Mouse (Mus musculus) intestine, embryonic 15.5 days (tissue): ENCODE measurements around the gene Epb41. TPM values are rescaled to one million over a fixed set of nuclear protein-coding genes. Genes with fewer than 3 reads are reported as not detected.
A peak's percentile ranks its signal among the peaks of the same experiment; 100 is the strongest.

Source experiments
- ATAC-seq: fragments of 200-750 bp; cut with Nextera tagmentation; 2 replicates; pipeline ENCODE4 v1.8.0; 2017; ENCODE audit warnings: moderate TSS enrichment, moderate library complexity
- H3K27ac ChIP-seq: fragments of 300-500 bp; sonication (generic); 2 replicates; pipeline ENCODE4 v1.5.1; 2015; ENCODE audit warnings: mild to moderate bottlenecking, inconsistent platforms
- H3K27me3 ChIP-seq: fragments of 300-500 bp; sonication (generic); replicated peaks from 2 replicates; pipeline ENCODE4 v1.6.1; 2015; ENCODE audit warnings: inconsistent platforms
- H3K36me3 ChIP-seq: fragments of 300-500 bp; sonication (generic); 2 replicates; pipeline ENCODE4 v1.6.1; 2015; ENCODE audit warnings: inconsistent platforms
- H3K4me1 ChIP-seq: fragments of 300-500 bp; sonication (generic); replicated peaks from 2 replicates; pipeline ENCODE4 v1.6.1; 2015; ENCODE audit warnings: inconsistent platforms
- H3K4me2 ChIP-seq: fragments of 300-500 bp; sonication (generic); replicated peaks from 2 replicates; pipeline ENCODE4 v1.6.1; 2015; ENCODE audit warnings: mild to moderate bottlenecking, inconsistent platforms
- H3K4me3 ChIP-seq: fragments of 300-500 bp; sonication (generic); replicated peaks from 2 replicates; pipeline ENCODE4 v1.5.1; 2015; ENCODE audit warnings: inconsistent platforms
- H3K9ac ChIP-seq: fragments of 300-500 bp; sonication (generic); 2 replicates; pipeline ENCODE4 v1.6.1; 2015; ENCODE audit warnings: inconsistent platforms
- H3K9me3 ChIP-seq: fragments of 300-500 bp; sonication (generic); 2 replicates; pipeline ENCODE4 v1.6.1; 2016; ENCODE audit warnings: inconsistent platforms
- WGBS: fragments of 180-500 bp; shearing (Covaris S2); methylation state at CpG from one replicate; pipeline ENCODE4 v1.1.7; 2015; 5-methylcytosine and 5-hydroxymethylcytosine counted together
- polyA plus RNA-seq: library from polyadenylated mRNA; unstranded; fragments of >200 nt; fragmentation: Nextera tagmentation; extraction: Ambion mirVana; gene quantifications from 2 replicates; pipeline ENCODE4 v1.2.1, GENCODE M21; 2015

The Epb41 gene
- polyA plus RNA-seq, 1 experiment from 2014 or later: 54.2 TPM

GRCm38 (mm10) chr4:132072156-132072555, 3.0 kb downstream of the Epb41 start:
- H3K27ac ChIP-seq: no peak overlapping the region
- H3K4me1 ChIP-seq: 0 out of 2 replicates have a peak, but pooled peaks cover 4% of the 10 kb centered on the region
- no peak overlapping the region for H3K9ac ChIP-seq
- no peak for ATAC-seq
- no peaks in the 10 kb centered on the region for H3K36me3 ChIP-seq
- H3K4me2 ChIP-seq: no peak overlapping the region
- no peaks in the 10 kb centered on the region for H3K27me3 ChIP-seq
- WGBS: 79% methylated on average over 3 of the region's 3 CpGs
- H3K4me3 ChIP-seq: no peak overlapping the region
- no peaks in the 10 kb centered on the region for H3K9me3 ChIP-seq

- Histone ChIP-seq H3K9me3 (no peaks in the 10 kb centered on the region), H3K4me2 (no peak overlapping the region), H3K27ac (no peak overlapping the region), H3K4me1 (0 out of 2 replicates have a peak, but pooled peaks cover 4% of the 10 kb centered on the region), H3K9ac (no peak overlapping the region), H3K27me3 (no peaks in the 10 kb centered on the region), H3K36me3 (no peaks in the 10 kb centered on the region), H3K4me3 (no peak overlapping the region)
- WGBS: 96% methylated on average over 2 of the region's 2 CpGs
- no peak for ATAC-seq
Measured at GRCm38 (mm10) chr4:132071674-132072073, 3.4 kb downstream of the Epb41 start.

GRCm38 (mm10) chr4:132067938-132068235, 7.2 kb downstream of the Epb41 start:
- Histone ChIP-seq H3K9ac (no peak overlapping the region), H3K4me2 (no peak overlapping the region), H3K27ac (no peak overlapping the region), H3K4me1 (peaks cover 21% of the 10 kb centered on the region; the same call in 1 of the 2 replicates), H3K36me3 (no peaks in the 10 kb centered on the region), H3K9me3 (no peaks in the 10 kb centered on the region), H3K27me3 (no peaks in the 10 kb centered on the region), H3K4me3 (no peak overlapping the region)
- WGBS: 49% methylated on average over 2 of the region's 2 CpGs
- no peak for ATAC-seq

- no peaks in the 10 kb centered on the region for H3K27me3 ChIP-seq
- H3K4me3 ChIP-seq: no peak overlapping the region
- H3K36me3 ChIP-seq: no peaks in the 10 kb centered on the region
- H3K9ac ChIP-seq: no peak overlapping the region
- H3K4me2 ChIP-seq: no peak overlapping the region
- no peak overlapping the region for H3K27ac ChIP-seq
- 78% methylated on average over 14 of the region's 14 CpGs for WGBS
- H3K4me1 ChIP-seq: peaks cover 21% of the 10 kb centered on the region; the same call in 1 of the 2 replicates
- H3K9me3 ChIP-seq: no peaks in the 10 kb centered on the region
- ATAC-seq: no peak
Measured at GRCm38 (mm10) chr4:132067112-132067937, 7.8 kb downstream of the Epb41 start.

- 68% methylated on average over 10 of the region's 10 CpGs for WGBS
- H3K4me1 ChIP-seq: peaks cover 21% of the 10 kb centered on the region; the same call in 1 of the 2 replicates
- H3K4me3 ChIP-seq: no peak overlapping the region
- H3K4me2 ChIP-seq: no peak overlapping the region
- no peaks in the 10 kb centered on the region for H3K27me3 ChIP-seq
- H3K36me3 ChIP-seq: no peaks in the 10 kb centered on the region
- no peak for ATAC-seq
- H3K9ac ChIP-seq: no peak overlapping the region
- no peak overlapping the region for H3K27ac ChIP-seq
- H3K9me3 ChIP-seq: no peaks in the 10 kb centered on the region
Measured at GRCm38 (mm10) chr4:132066101-132066773, 8.9 kb downstream of the Epb41 start.

- Histone ChIP-seq H3K4me2 (no peak overlapping the region), H3K4me1 (peaks cover 21% of the 10 kb centered on the region; the same call in 1 of the 2 replicates), H3K9me3 (no peaks in the 10 kb centered on the region), H3K9ac (no peak overlapping the region), H3K36me3 (no peaks in the 10 kb centered on the region), H3K27ac (no peak overlapping the region), H3K27me3 (no peaks in the 10 kb centered on the region), H3K4me3 (no peak overlapping the region)
- no peak for ATAC-seq
- WGBS: 79% methylated on average over 3 of the region's 3 CpGs
Measured at GRCm38 (mm10) chr4:132065578-132065977, 9.5 kb downstream of the Epb41 start.

GRCm38 (mm10) chr4:132064550-132064949, 10.6 kb downstream of the Epb41 start:
- 61% methylated on average over 5 of the region's 5 CpGs for WGBS
- Histone ChIP-seq H3K36me3 (no peaks in the 10 kb centered on the region), H3K27me3 (no peaks in the 10 kb centered on the region), H3K4me3 (no peak overlapping the region), H3K9ac (no peak overlapping the region), H3K4me2 (no peak overlapping the region), H3K4me1 (peaks cover 21% of the 10 kb centered on the region; the same call in 1 of the 2 replicates), H3K9me3 (no peaks in the 10 kb centered on the region), H3K27ac (peak overlapping the region; percentile 29; the same call in 1 of the 2 replicates)
- ATAC-seq: peak; percentile 76

- Histone ChIP-seq H3K4me2 (no peak overlapping the region), H3K27ac (no peak overlapping the region; the same call in 1 of the 2 replicates), H3K9ac (no peak overlapping the region), H3K4me3 (no peak overlapping the region), H3K9me3 (no peaks in the 10 kb centered on the region), H3K36me3 (no peaks in the 10 kb centered on the region), H3K27me3 (no peaks in the 10 kb centered on the region), H3K4me1 (peaks cover 21% of the 10 kb centered on the region; the same call in 1 of the 2 replicates)
- ATAC-seq: peak; percentile 52
- 56% methylated on average over 17 of the region's 17 CpGs for WGBS
Measured at GRCm38 (mm10) chr4:132062934-132063884, 11.9 kb downstream of the Epb41 start.

GRCm38 (mm10) chr4:132062289-132062688, 12.8 kb downstream of the Epb41 start:
- no peak overlapping the region for H3K9ac ChIP-seq
- H3K9me3 ChIP-seq: no peaks in the 10 kb centered on the region
- H3K4me2 ChIP-seq: no peak overlapping the region
- no peak for ATAC-seq
- no peaks in the 10 kb centered on the region for H3K36me3 ChIP-seq
- H3K27ac ChIP-seq: no peak overlapping the region
- no peaks in the 10 kb centered on the region for H3K27me3 ChIP-seq
- whole genome bisulfite sequencing: 57% methylated on average over 8 of the region's 8 CpGs
- peaks cover 21% of the 10 kb centered on the region; the same call in 1 of the 2 replicates for H3K4me1 ChIP-seq
- no peak overlapping the region for H3K4me3 ChIP-seq

- no peak overlapping the region for H3K4me3 ChIP-seq
- no peak for ATAC-seq
- WGBS: 65% methylated on average over 17 of the region's 17 CpGs
- no peaks in the 10 kb centered on the region for H3K36me3 ChIP-seq
- H3K27me3 ChIP-seq: no peaks in the 10 kb centered on the region
- no peak overlapping the region for H3K27ac ChIP-seq
- H3K4me2 ChIP-seq: no peak overlapping the region
- H3K9ac ChIP-seq: no peak overlapping the region
- H3K9me3 ChIP-seq: no peaks in the 10 kb centered on the region
- peaks cover 13% of the 10 kb centered on the region; the same call in 1 of the 2 replicates for H3K4me1 ChIP-seq
Measured at GRCm38 (mm10) chr4:132060040-132060832, 14.9 kb downstream of the Epb41 start.

GRCm38 (mm10) chr4:132059541-132059940, 15.6 kb downstream of the Epb41 start:
- ATAC-seq: no peak
- WGBS: 91% methylated on average over 2 of the region's 2 CpGs
- H3K27me3 ChIP-seq: no peaks in the 10 kb centered on the region
- H3K27ac ChIP-seq: no peak overlapping the region
- no peaks in the 10 kb centered on the region for H3K36me3 ChIP-seq
- H3K9ac ChIP-seq: no peak overlapping the region
- no peak overlapping the region for H3K4me2 ChIP-seq
- no peaks in the 10 kb centered on the region for H3K9me3 ChIP-seq
- no peak overlapping the region for H3K4me3 ChIP-seq
- peaks cover 7% of the 10 kb centered on the region; the same call in 1 of the 2 replicates for H3K4me1 ChIP-seq
